Mouse (Mus musculus): ENCODE results near the gene Lrmp.
A peak's percentile ranks its signal among the peaks of the same experiment; 100 is the strongest.

- TF ChIP-seq POLR2A (IDR thresholded peaks at IDR 0.05; ENCODE audit: borderline replicate concordance, extremely low read depth, insufficient read depth, insufficient read length, poor library complexity, severe bottlenecking) (no peak), CTCF (IDR thresholded peaks at IDR 0.05; ENCODE audit: borderline replicate concordance, extremely low read depth, insufficient read depth, insufficient read length) (peak; percentile 22; the same call in 1 of the 2 replicates)
These were observed at the start of gene Lrmp for GRCm38 (mm10) chr6:145115476-145116097.
